Mouse (Mus musculus) testis, adult 2 months (tissue): ENCODE measurements around the gene Tle6.

Experiments used
- CTCF ChIP-seq: fragments of 200-500 bp; IDR thresholded peaks from 2 replicates; pipeline ENCODE4 v1.5.1; 2012; ENCODE audit warnings: low read depth, mild to moderate bottlenecking, inconsistent platforms, low read length, moderate library complexity; ENCODE audit not compliant: control insufficient read depth, insufficient read depth, insufficient replicate concordance
- POLR2A ChIP-seq: fragments of 200-500 bp; IDR thresholded peaks from 2 replicates; pipeline ENCODE4 v1.6.1; 2012; ENCODE audit warnings: low read depth, mild to moderate bottlenecking, inconsistent platforms, low read length, moderate library complexity; ENCODE audit not compliant: control insufficient read depth

DNA sequence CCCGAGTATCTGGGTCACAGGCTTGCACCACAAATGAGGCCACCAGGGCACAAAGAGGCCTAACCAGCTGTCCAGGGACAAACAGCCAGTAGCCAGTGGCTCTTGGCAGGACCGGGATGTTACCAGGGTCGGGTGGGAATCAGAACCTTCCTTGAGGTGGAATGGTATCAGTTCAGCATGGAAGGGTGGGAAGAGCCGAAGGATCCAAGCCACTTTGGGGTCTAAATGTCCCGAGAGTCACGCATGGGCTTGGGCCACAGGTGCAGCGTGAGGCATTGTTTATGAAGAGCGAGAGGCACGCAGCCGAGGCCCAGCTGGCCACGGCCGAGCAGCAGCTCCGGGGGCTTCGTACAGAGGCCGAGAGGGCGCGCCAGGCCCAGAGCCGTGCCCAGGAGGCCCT, 43.8 kb upstream of the Tle6 start:
- TF ChIP-seq CTCF (no peak), POLR2A (no peak)
